ENCODE assay signal across 8 mouse cellular contexts in genomic region chr1:74007398-74008050, GRCm38 (mm10).
DNase-seq lines count a peak whose midpoint lies in the region; ATAC-seq and TF ChIP-seq lines count a peak whose summit lies in the region.

No protein-coding gene starts in this region.

- H3K27me3 ChIP-seq in forebrain, postnatal 0 days (ENCODE audit: insufficient read depth, low read length): no peaks in the 10 kb centered on the region
- H3K27me3 ChIP-seq in forebrain, embryonic 16.5 days (replicated peaks; ENCODE audit: control insufficient read depth, insufficient read depth, low read length): no peaks in the 10 kb centered on the region

- no peak overlapping the region for H3K9ac ChIP-seq in forebrain, postnatal 0 days
- H3K9ac ChIP-seq in forebrain, embryonic 16.5 days (replicated peaks; ENCODE audit: low read depth, low read length): no peak overlapping the region

- no peaks in the 10 kb centered on the region for H3K4me1 ChIP-seq in forebrain, postnatal 0 days (ENCODE audit: insufficient read depth)
- H3K4me1 ChIP-seq in forebrain, embryonic 16.5 days (replicated peaks; ENCODE audit: control insufficient read depth, insufficient read depth, low read length): no peaks in the 10 kb centered on the region

- peak; percentile 55 for ATAC-seq in granulocyte monocyte progenitor cell, adult 5-6 weeks (replicated peaks; ENCODE audit: poor library complexity, severe bottlenecking)
- no peak for ATAC-seq in forebrain, postnatal 0 days
- no peak for ATAC-seq in forebrain, embryonic 16.5 days

- no peak for TF ChIP-seq CTCF in forebrain, postnatal 0 days (IDR thresholded peaks at IDR 0.05; ENCODE audit: low read depth)

- no peak overlapping the region for H3K4me2 ChIP-seq in forebrain, postnatal 0 days (ENCODE audit: low read depth)
- no peak overlapping the region for H3K4me2 ChIP-seq in forebrain, embryonic 16.5 days (ENCODE audit: low read length)

- WGBS in forebrain, postnatal 0 days: 69% methylated on average over 7 of the region's 7 CpGs
- WGBS in forebrain, embryonic 16.5 days: 75% methylated on average over 7 of the region's 7 CpGs

- peak; percentile 79 for DNase-seq in adrenal gland, postnatal 14 days
- DNase-seq in adrenal gland, adult 8-10 months: no peak
- DNase-seq in kidney, adult 9 months: peak; percentile 86
- peak; percentile 72 for DNase-seq in lung, postnatal 14 days
- DNase-seq in forebrain, postnatal 0 days: no peak
- no peak for DNase-seq in right cerebral cortex, postnatal 10 days (ENCODE audit: low spot score in 2 of 2)

- no peak overlapping the region for H3K27ac ChIP-seq in forebrain, postnatal 0 days (ENCODE audit: low read depth, low read length)
- no peak overlapping the region for H3K27ac ChIP-seq in forebrain, embryonic 16.5 days (ENCODE audit: low read length)

- H3K9me3 ChIP-seq in forebrain, postnatal 0 days (ENCODE audit: low read length): no peaks in the 10 kb centered on the region
- peaks cover 3% of the 10 kb centered on the region; the same call in 1 of the 2 replicates for H3K9me3 ChIP-seq in forebrain, embryonic 16.5 days (ENCODE audit: control insufficient read depth, low read length)

- no peaks in the 10 kb centered on the region for H3K36me3 ChIP-seq in forebrain, postnatal 0 days (ENCODE audit: insufficient read depth)
- no peaks in the 10 kb centered on the region for H3K36me3 ChIP-seq in forebrain, embryonic 16.5 days (ENCODE audit: control insufficient read depth, insufficient read depth)

- H3K4me3 ChIP-seq in forebrain, postnatal 0 days (ENCODE audit: low read depth, low read length): no peak overlapping the region
- no peak overlapping the region for H3K4me3 ChIP-seq in forebrain, embryonic 16.5 days (replicated peaks; ENCODE audit: low read length)

Comparison
In these comparisons a context has a peak if more than half of its experiments do, and no peak if none do; other contexts are left out.
1. DNase-seq: peak in adrenal gland, postnatal 14 days (single experiment), kidney, adult 9 months (single experiment) and lung, postnatal 14 days (single experiment); none in adrenal gland, adult 8-10 months (single experiment), forebrain, postnatal 0 days (single experiment) and right cerebral cortex, postnatal 10 days (0 of 2).